Mouse (Mus musculus) midbrain, postnatal 0 days (tissue): Measurements from ENCODE around the gene Tnk1. TPM values are rescaled to one million over a fixed set of nuclear protein-coding genes. Genes with fewer than 3 reads are reported as not detected.

Experiments used
- ATAC-seq: fragments of 200-750 bp; cut with Nextera tagmentation; 2 replicates; pipeline ENCODE4 v1.8.0; 2017; ENCODE audit warnings: moderate number of reproducible peaks, mild to moderate bottlenecking, moderate TSS enrichment, moderate library complexity; ENCODE audit not compliant: low FRiP score
- DNase-seq: peaks from one replicate; pipeline ENCODE4 v3.0.0-alpha.2; 2015; ENCODE audit warnings: low spot score
- H3K27ac ChIP-seq: fragments of 300-500 bp; sonication (generic); 2 replicates; pipeline ENCODE4 v1.5.1; 2014; ENCODE audit warnings: low read depth, mild to moderate bottlenecking, low read length, mixed read lengths
- H3K27me3 ChIP-seq: fragments of 300-500 bp; sonication (generic); 2 replicates; pipeline ENCODE4 v1.6.1; 2014; ENCODE audit warnings: low read length, control low read depth, mixed read lengths; ENCODE audit not compliant: insufficient read depth
- H3K36me3 ChIP-seq: fragments of 300-500 bp; sonication (generic); 2 replicates; pipeline ENCODE4 v1.6.1; 2014; ENCODE audit warnings: low read length, control low read depth, mixed read lengths; ENCODE audit not compliant: insufficient read depth
- H3K4me1 ChIP-seq: fragments of 300-500 bp; sonication (generic); 2 replicates; pipeline ENCODE4 v1.6.1; 2014; ENCODE audit warnings: mild to moderate bottlenecking, control low read depth, antibody characterized with exemption, low read length, mixed read lengths; ENCODE audit not compliant: insufficient read depth
- H3K4me2 ChIP-seq: fragments of 300-500 bp; sonication (generic); 2 replicates; pipeline ENCODE4 v1.6.1; 2014; ENCODE audit warnings: low read depth, mild to moderate bottlenecking, low read length, mixed read lengths; ENCODE audit not compliant: poor library complexity, severe bottlenecking
- H3K4me3 ChIP-seq: fragments of 300-500 bp; sonication (generic); 2 replicates; pipeline ENCODE4 v1.5.1; 2014; ENCODE audit warnings: low read depth, mild to moderate bottlenecking, low read length, moderate library complexity
- H3K9ac ChIP-seq: fragments of 300-500 bp; sonication (generic); replicated peaks from 2 replicates; pipeline ENCODE4 v1.6.1; 2014; ENCODE audit warnings: mild to moderate bottlenecking, low read length, moderate library complexity, mixed read lengths; ENCODE audit not compliant: poor library complexity, severe bottlenecking
- H3K9me3 ChIP-seq: fragments of 300-500 bp; sonication (generic); 2 replicates; pipeline ENCODE4 v1.6.1; 2016; ENCODE audit warnings: low read length, control low read depth
- CTCF ChIP-seq: IDR thresholded peaks from 2 replicates; pipeline ENCODE4 v1.5.1; 2016; ENCODE audit warnings: antibody characterized with exemption, mild to moderate bottlenecking
- WGBS: fragments of 180-500 bp; shearing (Covaris S2); extraction: QIAGEN DNeasy Blood & Tissue Kit; methylation state at CpG from one replicate; pipeline ENCODE4 v1.1.7; 2014; 5-methylcytosine and 5-hydroxymethylcytosine counted together
- polyA plus RNA-seq: library from polyadenylated mRNA; unstranded; fragments of >200 nt; fragmentation: Nextera tagmentation; extraction: Ambion mirVana; gene quantifications from 2 replicates; pipeline ENCODE4 v1.2.1, GENCODE M21; 2015
- total RNA-seq: library from RNA; depleted of rRNA; stranded (reverse); fragments of >200 nt; gene quantifications from 2 replicates; pipeline ENCODE4 v1.2.3, GENCODE M21; 2014

The Tnk1 gene
- total and polyA plus RNA-seq, 2 experiments from 2014 or later = 0.16 TPM; not detected in 1

DNA sequence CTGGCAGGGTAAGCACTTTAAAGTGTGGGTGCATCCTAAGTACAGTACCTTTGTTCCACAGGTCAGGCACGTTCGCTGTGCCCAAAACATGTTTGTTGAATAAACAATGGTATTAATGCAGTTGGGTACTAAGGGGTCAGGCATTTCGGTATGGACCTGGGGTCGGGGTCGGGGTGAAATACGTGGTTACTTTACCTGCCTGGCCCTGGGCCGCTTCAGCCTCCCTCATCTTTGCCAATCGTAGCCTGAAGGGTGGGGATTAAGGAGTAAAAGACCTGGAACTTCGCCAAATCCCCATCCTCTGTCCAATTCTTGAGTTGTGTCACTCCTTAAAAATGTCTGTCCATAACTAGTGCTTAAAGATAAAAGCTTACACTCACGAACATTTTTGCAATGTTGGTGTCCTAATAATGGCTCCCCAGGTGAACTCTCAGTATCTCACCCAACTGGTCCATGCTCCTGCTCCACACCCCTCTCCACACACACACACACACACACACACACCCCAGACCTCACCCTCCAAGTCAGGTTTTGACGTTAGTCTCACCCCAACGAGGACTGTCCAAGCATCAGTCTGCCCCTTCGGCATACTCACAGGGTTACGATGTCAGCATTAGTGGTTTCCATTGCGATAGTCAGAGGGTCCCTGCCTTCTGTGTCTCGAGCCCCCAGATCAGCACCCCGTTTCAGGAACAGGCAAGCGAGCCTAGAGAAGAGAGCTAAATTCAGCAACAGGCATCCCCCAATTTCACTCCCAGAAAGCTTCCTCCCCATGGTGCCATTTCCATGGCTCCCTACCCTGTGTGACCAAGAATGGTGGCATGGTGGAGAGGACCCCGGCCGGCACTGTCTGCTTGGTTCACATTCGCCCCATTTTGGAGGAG is 23.5 kb upstream of the Tnk1 start:
- 61% methylated on average over 21 of the region's 21 CpGs for WGBS

DNA sequence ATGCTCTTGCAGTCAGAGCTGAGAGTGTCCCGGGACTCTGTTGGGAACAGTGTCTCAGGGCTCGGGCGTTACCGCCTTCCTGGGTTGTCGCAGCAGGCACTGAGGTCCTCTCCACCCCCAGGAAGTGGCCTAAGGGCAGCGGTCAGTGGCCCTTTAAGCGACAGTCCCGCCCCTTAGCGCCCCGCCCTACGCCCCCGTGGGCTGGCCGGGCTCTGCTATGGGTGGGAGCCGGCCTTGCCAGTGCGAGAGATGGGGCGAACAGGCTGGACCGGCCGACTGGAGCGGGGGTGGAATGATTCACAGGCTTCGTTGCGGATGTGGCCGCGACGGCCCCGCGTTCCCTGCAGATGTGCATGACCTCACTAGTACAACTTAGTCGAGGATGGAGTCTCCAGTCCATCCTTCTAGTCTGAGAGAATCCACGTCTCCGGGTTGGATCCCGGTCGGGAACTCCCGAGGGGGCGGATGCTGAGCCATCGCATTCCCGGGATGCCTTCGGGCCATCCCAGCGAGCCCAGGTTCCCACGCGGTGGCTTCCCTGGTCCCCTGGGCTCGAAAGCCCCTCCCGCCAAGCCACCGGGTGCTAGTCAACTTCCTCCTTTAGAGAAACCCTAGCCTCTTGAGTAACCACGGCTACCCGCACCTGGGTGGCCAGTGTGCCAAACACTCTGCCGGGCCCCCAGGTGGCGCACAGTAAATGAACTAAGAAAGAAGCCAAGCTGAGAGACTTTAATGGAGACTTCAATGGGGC is 22.5 kb upstream of the Tnk1 start, which contains the start of gene Kctd11:
TSS of gene Kctd11 (minus strand) at position 554 of the 751 bp plus-strand sequence.
- Histone ChIP-seq H3K4me2 (peak within 1 kb of the TSS; percentile 78), H3K4me1 (no peaks in the 10 kb centered on the region), H3K9ac (peak within 1 kb of the TSS; percentile 50), H3K4me3 (peak within 1 kb of the TSS; percentile 46), H3K27me3 (no peaks in the 10 kb centered on the region), H3K9me3 (no peaks in the 10 kb centered on the region), H3K36me3 (no peaks in the 10 kb centered on the region), H3K27ac (peak within 1 kb of the TSS; percentile 43; the same call in 1 of the 2 replicates)
- peak; percentile 38 for TF ChIP-seq CTCF
- ATAC-seq (peak; percentile 79), DNase-seq (peak; percentile 71)
- WGBS = under 1% methylated on average over 44 of the region's 46 CpGs

More for the DNA sequence above, 23.5 kb upstream of the Tnk1 start:
- H3K27ac ChIP-seq = no peak overlapping the region
- peak overlapping the region; percentile 46 for H3K4me3 ChIP-seq
- no peaks in the 10 kb centered on the region for H3K36me3 ChIP-seq
- no peaks in the 10 kb centered on the region for H3K4me1 ChIP-seq
- DNase-seq (no peak), ATAC-seq (no peak)
- H3K27me3 ChIP-seq = no peaks in the 10 kb centered on the region
- H3K9me3 ChIP-seq = no peaks in the 10 kb centered on the region
- TF ChIP-seq CTCF = no peak
- peak overlapping the region; percentile 78 for H3K4me2 ChIP-seq
- no peak overlapping the region for H3K9ac ChIP-seq

DNA sequence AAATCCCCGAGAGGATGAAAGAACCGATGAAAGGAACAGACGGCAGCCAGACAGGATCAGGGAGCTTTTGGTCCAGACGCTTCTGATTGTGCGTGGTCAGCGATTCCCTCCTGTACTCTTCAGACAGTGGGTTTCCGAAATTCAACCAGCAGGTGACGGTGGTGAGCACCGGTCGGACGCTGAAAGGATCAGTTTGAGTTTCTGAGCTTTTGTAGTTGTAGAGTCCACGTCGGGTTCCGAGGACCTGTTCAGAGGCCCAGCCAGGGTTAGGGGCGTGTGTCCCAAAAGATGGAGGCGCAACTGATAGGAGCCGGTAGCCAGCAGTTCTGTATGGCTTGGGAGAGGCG is 21.9 kb upstream of the Tnk1 start:
- Histone ChIP-seq H3K9me3 (no peaks in the 10 kb centered on the region), H3K4me2 (peak overlapping the region; percentile 78), H3K4me3 (peak overlapping the region; percentile 46), H3K9ac (peak overlapping the region; percentile 50), H3K27ac (peak overlapping the region; percentile 43; the same call in 1 of the 2 replicates), H3K27me3 (no peaks in the 10 kb centered on the region), H3K4me1 (no peaks in the 10 kb centered on the region), H3K36me3 (no peaks in the 10 kb centered on the region)
- ATAC-seq = peak; percentile 22; the same call in 1 of the 2 replicates
- peak; percentile 86 for TF ChIP-seq CTCF
- WGBS = 2% methylated on average over 18 of the region's 18 CpGs
- peak; percentile 74 for DNase-seq

DNA sequence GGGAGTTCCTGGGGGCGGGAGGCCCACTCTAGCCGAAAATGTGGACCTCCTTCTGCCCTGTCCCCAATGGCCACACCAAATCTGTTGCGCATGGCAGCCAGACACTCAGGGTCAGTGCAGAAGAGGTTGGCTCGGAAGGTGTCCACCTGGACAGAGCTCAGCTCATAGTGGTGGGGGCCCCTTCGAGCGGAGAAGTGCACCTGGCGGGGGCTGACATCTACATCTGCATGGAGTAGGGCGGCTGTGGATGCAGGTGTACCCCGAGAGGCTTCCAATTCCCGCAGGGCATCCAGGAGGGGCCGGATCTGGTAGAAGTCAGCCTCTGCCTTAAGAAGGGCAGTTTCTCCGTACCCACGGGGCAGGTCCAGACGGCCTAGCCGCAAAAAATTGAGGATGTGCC is 21.2 kb upstream of the Tnk1 start:
- H3K4me3 ChIP-seq = no peak overlapping the region
- TF ChIP-seq CTCF = no peak
- 63% methylated on average over 15 of the region's 15 CpGs for WGBS
- no peaks in the 10 kb centered on the region for H3K4me1 ChIP-seq
- ATAC-seq (no peak), DNase-seq (no peak)
- H3K9ac ChIP-seq = no peak overlapping the region
- H3K9me3 ChIP-seq = no peaks in the 10 kb centered on the region
- H3K27me3 ChIP-seq = no peaks in the 10 kb centered on the region
- H3K27ac ChIP-seq = no peak overlapping the region
- no peaks in the 10 kb centered on the region for H3K36me3 ChIP-seq
- peak overlapping the region; percentile 78 for H3K4me2 ChIP-seq

DNA sequence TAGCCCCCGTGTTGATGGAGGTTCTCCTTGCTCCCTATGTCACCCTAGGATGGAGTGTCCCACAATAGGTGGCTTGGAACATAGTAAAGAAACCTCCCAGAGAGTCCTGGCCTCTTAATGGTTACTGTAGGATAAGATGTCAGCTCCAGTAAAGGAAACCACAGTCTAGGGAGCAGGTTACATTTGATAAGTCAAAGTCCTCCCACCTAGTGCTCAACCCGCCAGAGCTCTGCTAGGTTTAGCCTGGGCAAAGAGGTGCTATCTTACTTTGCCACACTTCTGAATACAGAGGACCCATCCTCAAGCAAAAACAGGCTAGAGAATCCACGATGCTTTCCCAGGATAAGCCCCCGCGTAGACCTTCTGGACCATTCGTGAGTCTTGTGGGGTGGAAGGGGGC is 20.4 kb upstream of the Tnk1 start:
- Histone ChIP-seq H3K27me3 (no peaks in the 10 kb centered on the region), H3K9ac (no peak overlapping the region), H3K4me1 (no peaks in the 10 kb centered on the region), H3K9me3 (no peaks in the 10 kb centered on the region), H3K4me3 (no peak overlapping the region), H3K4me2 (no peak overlapping the region), H3K36me3 (no peaks in the 10 kb centered on the region), H3K27ac (no peak overlapping the region)
- DNase-seq = no peak
- no peak for ATAC-seq
- WGBS = 93% methylated on average over 6 of the region's 6 CpGs
- no peak for TF ChIP-seq CTCF
